Mouse (Mus musculus) lung, postnatal 0 days (tissue): ENCODE data around the gene Cd300c.

Source experiments
- CTCF ChIP-seq: IDR thresholded peaks from 2 replicates; pipeline ENCODE4 v1.5.1; 2016; ENCODE audit warnings: antibody characterized with exemption, mild to moderate bottlenecking
- EP300 ChIP-seq: IDR thresholded peaks from 2 replicates; pipeline ENCODE4 v1.6.1; 2016; ENCODE audit warnings: antibody characterized with exemption, mild to moderate bottlenecking, control low read depth

DNA sequence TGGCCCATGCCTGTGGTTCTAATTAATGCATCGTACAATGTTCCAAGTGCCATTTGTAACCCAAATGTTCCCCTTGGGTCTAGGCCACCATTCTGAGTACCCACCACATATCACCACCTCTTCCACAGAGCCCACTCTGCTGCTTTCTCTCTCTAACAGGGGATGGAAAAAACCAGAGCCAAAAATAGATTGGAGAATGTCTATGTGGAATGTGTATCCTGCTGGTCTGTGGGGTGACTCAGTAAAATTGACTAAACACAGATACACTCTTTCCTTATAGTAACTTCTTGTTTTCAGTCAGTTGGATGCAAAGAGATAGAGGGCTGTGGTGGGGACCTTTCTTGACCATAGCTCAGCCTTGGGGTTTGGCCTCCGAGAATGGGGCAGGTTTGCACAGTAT lies 39.4 kb downstream of the Cd300c start:
- no peak for TF ChIP-seq CTCF
- TF ChIP-seq EP300: no peak
